ENCODE assay signal across 24 mouse cellular contexts in genomic region chr14:51106449-51106967, GRCm38 (mm10). TPM values are rescaled to one million over a fixed set of nuclear protein-coding genes. Genes with fewer than 3 reads are reported as not detected.
A peak's percentile ranks its signal among the peaks of the same experiment; 100 is the strongest.
DNase-seq lines count a peak whose midpoint lies in the region; ATAC-seq and TF ChIP-seq lines count a peak whose summit lies in the region.
"Had no signal": no experiment of that assay in that cellular context is flagged by ENCODE, and none has a peak within 500 bp of the region (broad histone marks: within the 10 kb centered on the region; RNA-seq: fewer than 3 reads in every experiment).

No protein-coding gene starts in this region.

- no peaks in the 10 kb centered on the region for H3K9me3 ChIP-seq in intestine, postnatal 0 days (ENCODE audit: control insufficient read depth)
- H3K9me3 ChIP-seq: embryonic facial prominence, embryonic 13.5 days; forebrain, embryonic 12.5 days; heart, embryonic 13.5 days had no signal

- no peak for TF ChIP-seq POLR2A in heart, adult 2 months (IDR thresholded peaks at IDR 0.05; ENCODE audit: insufficient read depth, low read depth, low read length)

- no peak overlapping the region for H3K9ac ChIP-seq in heart, adult 2 months (ENCODE audit: low read depth, low read length)
- no peak overlapping the region for H3K9ac ChIP-seq in intestine, postnatal 0 days (ENCODE audit: low read depth, low read length)
- H3K9ac ChIP-seq: embryonic facial prominence, embryonic 13.5 days; forebrain, embryonic 12.5 days; heart, embryonic 13.5 days; hindbrain, embryonic 14.5 days had no signal

- ATAC-seq in Patski = peak; percentile 51
- peak; percentile 37; the same call in 1 of the 2 replicates for ATAC-seq in intestine, postnatal 0 days
- ATAC-seq in inflammation-experienced regulatory T-cells, adult 6 months = no peak
- ATAC-seq: CD4-positive, CD25-positive, alpha-beta regulatory T cell, adult 4 months; forebrain, embryonic 16.5 days had no signal

- TF ChIP-seq CTCF in heart, adult 2 months (IDR thresholded peaks at IDR 0.05) = no peak
- no peak for TF ChIP-seq CTCF in Patski (IDR thresholded peaks at IDR 0.05)
- TF ChIP-seq CTCF in intestine, postnatal 0 days (IDR thresholded peaks at IDR 0.05; ENCODE audit: low read depth) = no peak

- CTCF ChIA-PET in Patski (lab: Charles Lee) = no interaction called here

- no peak for TF ChIP-seq EP300 in heart, adult 2 months (IDR thresholded peaks at IDR 0.05; ENCODE audit: insufficient read depth, low read depth, low read length)

- H3K27me3 ChIP-seq in heart, adult 2 months (ENCODE audit: control insufficient read depth, insufficient read depth, low read length) = no peaks in the 10 kb centered on the region
- H3K27me3 ChIP-seq in Patski = no peaks in the 10 kb centered on the region
- H3K27me3 ChIP-seq in intestine, postnatal 0 days (replicated peaks; ENCODE audit: control insufficient read depth, insufficient read depth, low read length) = no peaks in the 10 kb centered on the region
- H3K27me3 ChIP-seq: embryonic facial prominence, embryonic 13.5 days; forebrain, embryonic 12.5 days; heart, embryonic 13.5 days had no signal

- no peaks in the 10 kb centered on the region for H3K4me1 ChIP-seq in heart, adult 2 months (ENCODE audit: control insufficient read depth, insufficient read depth, low read length)
- H3K4me1 ChIP-seq in intestine, postnatal 0 days (replicated peaks; ENCODE audit: control insufficient read depth, insufficient read depth, low read length) = no peaks in the 10 kb centered on the region
- H3K4me1 ChIP-seq: embryonic facial prominence, embryonic 13.5 days; forebrain, embryonic 12.5 days; heart, embryonic 13.5 days had no signal

- no peak overlapping the region for H3K4me2 ChIP-seq in intestine, postnatal 0 days (replicated peaks; ENCODE audit: low read depth)
- H3K4me2 ChIP-seq: embryonic facial prominence, embryonic 13.5 days; forebrain, embryonic 12.5 days; heart, embryonic 13.5 days; hindbrain, embryonic 14.5 days had no signal

- POLR2A ChIA-PET in Patski (lab: Charles Lee) = no interaction called here

- in situ Hi-C loops in Patski (cut with MboI; ENCODE audit: low pct_unique_long_range_greater_than_20kb) = no loop called here

- H3K4me3 ChIP-seq in heart, adult 2 months = no peak overlapping the region
- no peak overlapping the region for H3K4me3 ChIP-seq in intestine, postnatal 0 days (ENCODE audit: low read depth, low read length)
- H3K4me3 ChIP-seq: embryonic facial prominence, embryonic 13.5 days; forebrain, embryonic 12.5 days; heart, embryonic 13.5 days had no signal

- intact Hi-C loops in heart, adult 2 months (cut with DNase I) = no loop called here
- intact Hi-C loops in heart, postnatal 14 days (cut with DNase I) = no loop called here

- H3K36me3 ChIP-seq in heart, adult 2 months (ENCODE audit: control insufficient read depth, insufficient read depth, low read length) = peaks cover 2% of the 10 kb centered on the region
- H3K36me3 ChIP-seq in intestine, postnatal 0 days (ENCODE audit: control insufficient read depth, insufficient read depth) = peaks cover 13% of the 10 kb centered on the region
- H3K36me3 ChIP-seq: embryonic facial prominence, embryonic 13.5 days; forebrain, embryonic 12.5 days had no signal

- H3K27ac ChIP-seq in heart, adult 2 months = peak overlapping the region; percentile 45; the same call in 1 of the 2 replicates
- no peak overlapping the region for H3K27ac ChIP-seq in intestine, postnatal 0 days (ENCODE audit: low read depth, low read length)
- H3K27ac ChIP-seq: embryonic facial prominence, embryonic 13.5 days; forebrain, embryonic 12.5 days; heart, embryonic 13.5 days; hindbrain, embryonic 14.5 days had no signal

- no peaks in the 10 kb centered on the region for H3K79me2 ChIP-seq in heart, adult 2 months (replicated peaks; ENCODE audit: control insufficient read depth, insufficient read depth, low read length)

- peak in 1 of 2 experiments; percentile 0 for DNase-seq in heart, adult 2 months
- DNase-seq in heart, postnatal 14 days = no peak
- peak; percentile 14 to 21 for DNase-seq in kidney, postnatal 36 days
- no peak for DNase-seq in kidney, postnatal 4 days
- DNase-seq in Patski (ENCODE audit: low read depth, low spot score) = no peak
- no peak for DNase-seq in layer of hippocampus, postnatal 25 days (ENCODE audit: extremely low spot score in 1 of 2, low spot score in 1 of 2)
- DNase-seq: adrenal gland, adult 2 months; adrenal gland, postnatal 25 days; B cell, adult 2 months; cerebellum, adult 18-20 months; cerebellum, adult 9-11 months; cerebellum, postnatal 36 days; gastrocnemius, postnatal 14 days had no signal

RNA-seq across cellular contexts. Expression of gene Eddm3b, which starts 7.7 kb away (rescaled TPM):
- not detected for total RNA-seq in heart, adult 2 months (2021)
- not detected in 2 replicates for polyA plus RNA-seq in heart, adult 2 months (2012; rRNA removed)
- total RNA-seq in heart, postnatal 14 days (2021) = not detected
- not detected for polyA plus RNA-seq in Patski (2021)
- polyA plus RNA-seq in intestine, postnatal 0 days (2015; fragmentation: Nextera tagmentation; extraction: Ambion mirVana) = 0.17 and 0.18 TPM in 2 replicates
- polyA plus RNA-seq in inflammation-experienced regulatory T-cells, adult 6 months (2017; shearing (Covaris generic)) = not detected
- not detected for total RNA-seq in layer of hippocampus, postnatal 25 days (2021)
- total RNA-seq: adrenal gland, adult 2 months; adrenal gland, postnatal 25 days; gastrocnemius, adult 18-20 months; gastrocnemius, postnatal 14 days; hematopoietic stem cell, adult 5-6 weeks had no signal
- polyA plus RNA-seq: adrenal gland, adult 2 months; CD4-positive, CD25-positive, alpha-beta regulatory T cell, adult 4 months; embryonic facial prominence, embryonic 13.5 days; forebrain, embryonic 12.5 days; forebrain, embryonic 16.5 days; heart, embryonic 13.5 days; heart, postnatal 0 days; hindbrain, embryonic 14.5 days had no signal

RNA-seq across cellular contexts. Expression of gene Ang, which starts 15.6 kb away (rescaled TPM):
- total RNA-seq in heart, adult 2 months (2021) = 10 to 100 TPM in 1 of 2 experiments, 1 to 10 TPM in 1; 5.6 to 10.2 TPM
- 10.8 and 12.1 TPM in 2 replicates for polyA plus RNA-seq in heart, adult 2 months (2012; rRNA removed)
- 1 to 10 TPM; 5.8 to 6.5 TPM for total RNA-seq in heart, postnatal 14 days (2021)
- 1.3 TPM for polyA plus RNA-seq in Patski (2021)
- polyA plus RNA-seq in intestine, postnatal 0 days (2015; fragmentation: Nextera tagmentation; extraction: Ambion mirVana) = 114 and 119 TPM in 2 replicates
- polyA plus RNA-seq in inflammation-experienced regulatory T-cells, adult 6 months (2017; shearing (Covaris generic)) = 1 to 10 TPM; 3.2 to 8.4 (median 3.8) TPM
- total RNA-seq in layer of hippocampus, postnatal 25 days (2021) = 1 to 10 TPM; 3.4 to 4.7 TPM
- total RNA-seq: hematopoietic stem cell, adult 5-6 weeks had no signal

RNA-seq across cellular contexts. Expression of gene Rnase4, which starts 15.6 kb away (rescaled TPM):
- 10 to 100 TPM; 47.9 to 59.6 TPM for total RNA-seq in heart, adult 2 months (2021)
- polyA plus RNA-seq in heart, adult 2 months (2012; rRNA removed) = 90.9 and 123 TPM in 2 replicates
- total RNA-seq in heart, postnatal 14 days (2021) = 10 to 100 TPM; 45.7 to 58.6 TPM
- 45.7 TPM for polyA plus RNA-seq in Patski (2021)
- 355 and 426 TPM in 2 replicates for polyA plus RNA-seq in intestine, postnatal 0 days (2015; fragmentation: Nextera tagmentation; extraction: Ambion mirVana)
- polyA plus RNA-seq in inflammation-experienced regulatory T-cells, adult 6 months (2017; shearing (Covaris generic)) = 10 to 100 TPM; 10.3 to 27.1 (median 16.7) TPM
- total RNA-seq in layer of hippocampus, postnatal 25 days (2021) = 10 to 100 TPM; 17.0 to 19.4 TPM

RNA-seq across cellular contexts. Expression of gene Rnase6, which starts 17.2 kb away (rescaled TPM):
- under 1 TPM; 0.25 to 0.78 TPM for total RNA-seq in heart, adult 2 months (2021)
- 1.9 and 3.5 TPM in 2 replicates for polyA plus RNA-seq in heart, adult 2 months (2012; rRNA removed)
- total RNA-seq in heart, postnatal 14 days (2021) = 1 to 10 TPM in 1 of 2 experiments, under 1 TPM in 1; 0.43 to 1.1 TPM
- not detected for polyA plus RNA-seq in Patski (2021)
- polyA plus RNA-seq in intestine, postnatal 0 days (2015; fragmentation: Nextera tagmentation; extraction: Ambion mirVana) = 2.6 and 3.0 TPM in 2 replicates
- polyA plus RNA-seq in inflammation-experienced regulatory T-cells, adult 6 months (2017; shearing (Covaris generic)) = 1 to 10 TPM; 1.4 to 2.7 (median 2.3) TPM
- total RNA-seq in layer of hippocampus, postnatal 25 days (2021) = under 1 TPM in 1 of 2 experiments, not detected in 1; 0.25 TPM

RNA-seq across cellular contexts. Expression of gene Olfr750, which starts 32.3 kb away (rescaled TPM):
- not detected for total RNA-seq in heart, adult 2 months (2021)
- polyA plus RNA-seq in heart, adult 2 months (2012; rRNA removed) = not detected in 2 replicates
- not detected for total RNA-seq in heart, postnatal 14 days (2021)
- polyA plus RNA-seq in Patski (2021) = not detected
- not detected in 2 replicates for polyA plus RNA-seq in intestine, postnatal 0 days (2015; fragmentation: Nextera tagmentation; extraction: Ambion mirVana)
- under 1 TPM in 1 of 3 experiments, not detected in 2; 0.48 TPM for polyA plus RNA-seq in inflammation-experienced regulatory T-cells, adult 6 months (2017; shearing (Covaris generic))
- not detected for total RNA-seq in layer of hippocampus, postnatal 25 days (2021)
- total RNA-seq: adrenal gland, postnatal 25 days; gastrocnemius, adult 18-20 months; gastrocnemius, postnatal 14 days; hematopoietic stem cell, adult 5-6 weeks had no signal
- polyA plus RNA-seq: adrenal gland, adult 2 months; CD4-positive, CD25-positive, alpha-beta regulatory T cell, adult 4 months; embryonic facial prominence, embryonic 13.5 days; forebrain, embryonic 12.5 days; heart, embryonic 13.5 days; heart, postnatal 0 days; hindbrain, embryonic 14.5 days had no signal

Comparison
In these comparisons a context has a peak if more than half of its experiments do, and no peak if none do; other contexts are left out.
1. DNase-seq: peak in kidney, postnatal 36 days (2 of 2); none in heart, postnatal 14 days (0 of 2), kidney, postnatal 4 days (0 of 2), Patski (single experiment) and layer of hippocampus, postnatal 25 days (0 of 2).